Mouse (Mus musculus): ENCODE measurements around the gene Capns2.

The Capns2 gene

DNA sequence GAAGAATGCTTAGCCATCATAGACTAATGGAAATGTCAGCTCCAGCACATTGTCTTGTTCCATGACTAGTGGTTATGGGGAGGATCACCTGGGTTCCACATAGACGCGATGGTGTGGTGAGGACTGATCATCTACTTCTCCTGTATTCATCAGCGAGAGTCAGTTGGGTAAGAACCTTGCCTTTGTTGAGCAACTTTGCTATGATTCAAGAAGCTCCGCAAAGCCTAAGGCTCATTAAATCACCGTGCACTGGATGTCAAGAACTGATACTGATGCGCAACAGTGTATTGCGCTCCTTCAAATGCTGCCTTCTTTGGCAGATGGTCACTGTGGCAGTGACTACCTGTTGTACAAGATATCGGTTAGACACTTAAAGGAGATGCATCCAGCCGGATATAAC, 5.3 kb downstream of the Capns2 start:
- no peak for DNase-seq (ENCODE audit: low spot score)

DNA sequence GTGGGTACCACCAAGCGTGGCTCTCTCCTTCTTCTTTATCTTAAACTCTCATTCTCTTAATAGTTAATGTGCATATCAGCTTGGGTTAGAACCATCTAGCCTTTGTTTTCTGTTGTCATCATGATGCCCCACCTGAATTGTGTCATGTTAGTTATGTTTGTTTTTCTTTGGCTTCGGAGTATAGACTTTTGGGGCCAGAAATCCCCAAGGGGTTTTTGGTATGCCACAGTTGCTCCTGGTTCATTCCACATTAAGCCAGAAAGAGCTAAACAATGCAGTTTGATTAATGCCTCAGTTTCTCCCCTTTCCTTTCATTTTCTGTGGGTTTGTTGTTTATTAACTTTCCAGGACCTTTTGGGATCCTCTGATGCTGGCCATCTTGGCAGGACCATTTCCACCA, 7.2 kb downstream of the Capns2 start:
- DNase-seq (ENCODE audit: low spot score), result no peak

DNA sequence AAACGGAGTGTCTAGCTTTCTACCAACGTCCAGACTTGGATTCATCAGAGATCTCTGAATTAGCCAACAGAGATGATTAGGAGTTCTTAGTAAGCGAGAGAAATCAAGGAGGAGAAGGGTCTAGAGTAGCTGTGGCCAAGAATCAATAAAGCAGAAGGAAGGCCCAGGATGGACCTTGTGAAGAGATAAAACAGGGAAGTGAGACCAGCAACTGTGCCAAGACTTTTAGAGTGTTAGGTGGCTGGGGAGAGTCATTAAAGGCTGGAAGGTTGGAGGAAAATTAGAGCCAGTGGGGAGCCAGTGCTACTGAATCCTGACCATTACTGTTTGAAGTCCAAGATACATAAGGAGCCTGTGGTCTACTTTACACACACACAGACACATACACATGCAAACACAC, 10.3 kb downstream of the Capns2 start:
- no peak for DNase-seq (ENCODE audit: low spot score)

DNA sequence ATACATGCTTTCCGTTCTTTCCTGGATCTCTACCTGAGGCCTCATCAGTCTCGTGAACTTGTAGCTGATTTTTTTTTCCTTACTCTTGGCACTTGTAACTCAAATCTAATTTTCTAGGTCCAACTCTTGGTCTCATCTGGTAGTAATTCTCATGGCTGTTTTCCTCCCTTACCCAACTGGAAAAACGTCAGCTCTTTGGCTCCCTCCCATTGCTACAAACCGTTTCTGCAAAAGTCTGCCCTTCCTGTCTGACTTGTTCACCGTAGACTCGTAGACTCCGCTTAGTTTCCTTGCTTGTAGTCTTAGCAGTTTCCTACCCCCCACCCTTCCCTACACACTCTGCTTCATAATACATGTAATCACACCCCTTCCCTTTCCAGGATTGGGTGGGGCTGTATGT, 12.2 kb downstream of the Capns2 start:
- DNase-seq (ENCODE audit: low spot score), result no peak

DNA sequence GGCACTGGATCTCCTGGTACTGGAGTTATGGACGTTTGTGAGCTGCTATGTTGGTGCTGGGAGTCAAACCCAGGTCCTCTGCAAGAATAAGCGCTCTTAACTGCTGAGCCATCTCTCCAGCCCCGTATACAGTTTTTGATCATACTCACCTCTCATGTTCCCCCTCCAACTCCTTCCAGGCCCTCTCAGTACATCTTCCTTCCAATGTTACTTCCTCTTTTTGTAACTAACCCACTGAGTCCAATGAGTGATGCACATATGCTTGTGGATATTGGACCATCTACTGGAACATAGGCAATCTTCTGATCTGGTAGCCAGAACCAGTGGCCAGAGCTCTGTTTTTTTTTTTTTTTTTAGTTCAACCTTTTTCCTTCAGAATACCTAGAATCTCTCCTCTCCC, 14.9 kb downstream of the Capns2 start:
- DNase-seq (ENCODE audit: low spot score), result no peak

GRCm38 (mm10) chr8:92921768-92922167, 20.6 kb downstream of the Capns2 start:
- DNase-seq (ENCODE audit: low spot score), result no peak

DNA sequence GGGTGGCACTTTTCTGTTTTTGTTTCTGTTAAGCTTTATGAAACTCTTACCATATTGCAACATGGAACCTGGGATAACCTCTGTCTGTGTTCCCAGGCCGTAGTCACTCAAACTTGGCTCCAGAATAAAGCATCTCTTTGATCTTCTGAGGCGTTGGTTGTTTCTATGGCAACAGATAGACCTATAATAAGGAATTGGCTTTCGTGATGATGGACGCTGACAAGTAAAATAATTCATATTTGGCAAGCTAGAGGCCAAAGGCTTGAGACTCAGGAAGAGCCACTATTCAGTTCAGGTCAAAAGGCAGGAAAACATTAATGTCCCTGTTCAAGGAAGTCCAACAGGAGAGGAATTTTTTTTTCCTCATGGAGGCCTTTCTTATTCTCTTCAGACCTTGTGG, 27.8 kb downstream of the Capns2 start:
- DNase-seq (ENCODE audit: low spot score), result no peak

DNA sequence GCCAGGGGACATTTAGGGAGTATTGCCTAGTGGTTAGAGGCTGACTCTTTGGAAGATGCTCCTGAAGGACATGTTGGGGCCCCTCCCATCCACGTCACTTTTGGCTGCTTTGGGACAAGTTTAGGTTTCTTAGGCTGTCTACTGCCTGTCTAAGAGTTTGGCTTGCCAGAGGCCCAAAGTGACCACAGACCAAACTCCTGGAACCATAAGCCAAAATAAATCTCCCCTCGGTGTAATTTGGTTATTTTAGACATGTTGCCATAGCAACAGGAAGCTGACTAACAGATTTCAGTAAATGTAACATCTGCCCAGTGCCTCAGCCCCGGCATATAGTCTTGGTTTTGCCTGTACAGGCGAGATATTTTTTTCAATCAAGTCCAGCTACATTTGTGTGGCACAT, 36.8 kb downstream of the Capns2 start:
- no peak for DNase-seq (ENCODE audit: low spot score)

- no peak for DNase-seq (ENCODE audit: low spot score)
These were observed 47.9 kb downstream of the Capns2 start for GRCm38 (mm10) chr8:92949071-92949470.

DNA sequence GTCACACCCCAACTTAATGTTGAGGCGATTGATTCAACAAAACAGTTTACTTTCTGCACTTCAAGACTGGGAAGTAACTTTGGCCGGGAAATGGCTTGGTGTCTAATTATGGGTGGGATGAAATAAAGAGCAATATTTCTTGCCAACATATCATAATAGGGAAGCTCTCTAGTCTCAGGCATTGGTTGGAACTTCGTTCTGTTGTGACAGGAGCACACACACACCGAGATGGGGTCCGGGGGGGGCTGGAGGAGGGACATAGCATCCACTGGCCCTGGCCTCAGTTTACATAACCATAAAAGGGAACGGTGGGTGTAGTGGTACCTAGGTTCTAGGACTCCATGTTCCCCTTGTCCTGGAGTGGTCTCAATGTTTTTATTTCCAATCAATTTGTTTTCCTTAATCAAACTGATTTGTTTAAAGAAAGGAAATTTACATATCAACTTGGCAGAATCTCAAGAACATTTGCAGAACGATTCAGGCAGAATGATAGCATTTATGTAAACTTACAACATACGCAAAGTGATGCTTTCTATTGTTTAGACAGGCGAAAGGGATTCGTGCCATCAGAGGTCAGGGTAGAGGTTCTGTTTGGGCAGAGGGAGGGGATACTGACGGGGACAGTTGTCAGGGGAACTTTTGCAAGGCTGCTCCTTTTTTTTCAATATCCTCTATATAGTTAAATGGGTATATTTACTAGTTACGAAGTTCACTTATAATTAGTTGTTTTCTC, 49.6 kb downstream of the Capns2 start:
- no peak for DNase-seq (ENCODE audit: low spot score)
